Mouse (Mus musculus) myocyte (in vitro differentiated cells): ENCODE data around the gene Ugt1a9.

ENCODE experiments used
- POLR2A ChIP-seq: IDR thresholded peaks from one replicate; pipeline ENCODE4 v1.6.1; 2011; ENCODE audit warnings: low read depth, mild to moderate bottlenecking, control low read depth, moderate library complexity; ENCODE audit not compliant: insufficient read length
- TCF12 ChIP-seq: IDR thresholded peaks from one replicate; pipeline ENCODE4 v1.6.1; 2011; ENCODE audit warnings: mild to moderate bottlenecking, control low read depth; ENCODE audit not compliant: poor library complexity, insufficient read depth, severe bottlenecking

- no peak for TF ChIP-seq POLR2A
- TF ChIP-seq TCF12 = no peak
Observed at GRCm38 (mm10) chr1:88223591-88223990, 153.0 kb downstream of the Ugt1a9 start.
